Mouse (Mus musculus) limb, embryonic 14.5 days (tissue): ENCODE data around the gene Chsy1. TPM values are rescaled to one million over a fixed set of nuclear protein-coding genes. Genes with fewer than 3 reads are reported as not detected.

Experiments
- ATAC-seq: fragments of 200-750 bp; cut with Nextera tagmentation; 2 replicates; pipeline ENCODE4 v1.8.0; 2017; ENCODE audit warnings: low read depth, moderate number of reproducible peaks, moderate TSS enrichment; ENCODE audit not compliant: low FRiP score
- DNase-seq: peaks from one replicate; pipeline ENCODE4 v3.0.0-alpha.2; 2015; ENCODE audit warnings: low spot score
- H3K27ac ChIP-seq: fragments of 300-500 bp; sonication (generic); replicated peaks from 2 replicates; pipeline ENCODE4 v1.5.1; 2014; ENCODE audit warnings: low read depth, mild to moderate bottlenecking, low read length, moderate library complexity, mixed read lengths
- H3K27me3 ChIP-seq: fragments of 300-500 bp; sonication (generic); 2 replicates; pipeline ENCODE4 v1.6.1; 2014; ENCODE audit warnings: low read length, mixed read lengths; ENCODE audit not compliant: control insufficient read depth, insufficient read depth
- H3K36me3 ChIP-seq: fragments of 300-500 bp; sonication (generic); 2 replicates; pipeline ENCODE4 v1.6.1; 2014; ENCODE audit warnings: mild to moderate bottlenecking, low read length, moderate library complexity, mixed read lengths; ENCODE audit not compliant: control insufficient read depth, insufficient read depth
- H3K4me1 ChIP-seq: fragments of 300-500 bp; sonication (generic); 2 replicates; pipeline ENCODE4 v1.6.1; 2014; ENCODE audit warnings: antibody characterized with exemption, low read length, mixed read lengths; ENCODE audit not compliant: control insufficient read depth, insufficient read depth
- H3K4me2 ChIP-seq: fragments of 300-500 bp; sonication (generic); replicated peaks from 2 replicates; pipeline ENCODE4 v1.6.1; 2014; ENCODE audit warnings: low read depth, mild to moderate bottlenecking, low read length, moderate library complexity; ENCODE audit not compliant: severe bottlenecking
- H3K4me3 ChIP-seq: fragments of 300-500 bp; sonication (generic); replicated peaks from 2 replicates; pipeline ENCODE4 v1.5.1; 2014; ENCODE audit warnings: low read length
- H3K9ac ChIP-seq: fragments of 300-500 bp; sonication (generic); 2 replicates; pipeline ENCODE4 v1.6.1; 2014; ENCODE audit warnings: mild to moderate bottlenecking, low read depth, low read length, moderate library complexity; ENCODE audit not compliant: severe bottlenecking
- H3K9me3 ChIP-seq: fragments of 300-500 bp; sonication (generic); 2 replicates; pipeline ENCODE4 v1.6.1; 2016; ENCODE audit warnings: low read length; ENCODE audit not compliant: control insufficient read depth
- POLR2A ChIP-seq: fragments of 200-500 bp; IDR thresholded peaks from 2 replicates; pipeline ENCODE4 v1.8.0; 2012; ENCODE audit warnings: inconsistent platforms, mild to moderate bottlenecking, moderate library complexity, borderline replicate concordance; ENCODE audit not compliant: insufficient read depth, insufficient read length; ENCODE audit errors: extremely low read depth
- WGBS: fragments of 180-500 bp; shearing (Covaris S2); extraction: QIAGEN DNeasy Blood & Tissue Kit; methylation state at CpG from one replicate; pipeline ENCODE4 v1.1.7; 2014; 5-methylcytosine and 5-hydroxymethylcytosine counted together
- polyA plus RNA-seq, 2 experiments: library from polyadenylated mRNA; depleted of rRNA in 1 of 2; stranded (reverse) in 1 of 2; unstranded in 1 of 2; fragments of >200 nt; fragmentation: Nextera tagmentation in 1 of 2; extraction: Ambion mirVana in 1 of 2; gene quantifications; 2 replicates each; pipeline versions ENCODE4 v1.2.1 to v1.2.3; 2012 to 2014

Chsy1 gene
- polyA plus RNA-seq, 2 experiments, result 33.3 to 33.6 TPM

DNA sequence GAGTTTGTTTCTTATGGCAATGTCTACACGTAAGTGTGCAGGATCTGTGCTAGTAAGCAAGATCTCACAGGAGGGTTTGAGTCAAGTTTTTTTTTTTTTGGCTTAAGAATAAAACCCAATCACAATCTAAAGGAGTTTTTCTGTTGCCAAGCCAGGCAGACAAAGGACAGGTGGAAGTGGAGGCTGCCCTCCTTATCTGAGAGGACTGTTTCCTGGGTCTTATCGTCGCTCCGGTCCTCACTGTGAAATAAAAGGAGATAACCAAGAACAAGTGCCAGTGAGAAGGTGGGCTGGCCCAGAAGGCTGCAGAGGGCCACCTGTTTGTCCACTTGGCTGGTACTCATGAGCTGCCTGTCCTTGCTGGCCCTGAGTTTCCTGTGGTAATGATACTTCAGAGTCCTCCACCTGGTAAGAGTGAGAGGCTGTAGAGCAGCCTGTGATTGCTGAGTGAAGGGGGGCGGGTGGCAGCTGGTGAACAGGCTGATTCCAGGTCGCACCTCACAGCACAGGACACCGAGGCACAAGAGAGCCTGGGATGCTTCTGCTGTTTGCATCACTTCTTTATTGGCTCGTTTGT is 7.7 kb downstream of the Chsy1 start:
- no peak for ATAC-seq
- no peak for TF ChIP-seq POLR2A
- Histone ChIP-seq H3K9ac (no peak overlapping the region), H3K27me3 (no peaks in the 10 kb centered on the region), H3K9me3 (no peaks in the 10 kb centered on the region), H3K4me2 (no peak overlapping the region), H3K27ac (no peak overlapping the region), H3K36me3 (peaks cover 5% of the 10 kb centered on the region; the same call in 1 of the 2 replicates), H3K4me1 (peaks cover 33% of the 10 kb centered on the region), H3K4me3 (no peak overlapping the region)
- WGBS, result 68% methylated on average over 8 of the region's 8 CpGs
- no peak for DNase-seq

DNA sequence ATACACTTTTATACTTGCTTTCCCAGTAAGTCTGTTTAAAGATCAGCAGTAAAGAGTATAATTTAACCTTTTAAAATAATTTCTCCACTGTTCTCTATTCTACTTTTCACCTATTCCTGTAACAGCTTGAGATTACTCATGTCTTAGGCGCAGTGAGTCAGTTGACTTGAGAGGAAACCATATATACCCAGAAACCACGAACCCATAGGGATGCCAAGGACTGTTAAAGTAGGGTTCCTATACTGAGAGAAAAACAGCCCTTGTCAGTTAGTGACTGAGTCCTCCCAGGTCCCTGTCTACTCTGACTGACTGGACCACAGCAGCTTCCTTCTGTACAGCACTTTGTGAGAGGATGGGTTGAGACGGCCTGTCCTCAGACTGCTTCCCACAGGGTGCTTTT is 8.7 kb downstream of the Chsy1 start:
- H3K27me3 ChIP-seq, result no peaks in the 10 kb centered on the region
- WGBS, result 79% methylated on average over 3 of the region's 3 CpGs
- no peaks in the 10 kb centered on the region for H3K9me3 ChIP-seq
- H3K4me1 ChIP-seq, result peaks cover 37% of the 10 kb centered on the region
- no peak overlapping the region for H3K27ac ChIP-seq
- H3K4me2 ChIP-seq, result no peak overlapping the region
- no peak for ATAC-seq
- H3K4me3 ChIP-seq, result no peak overlapping the region
- no peak for DNase-seq
- peaks cover 5% of the 10 kb centered on the region; the same call in 1 of the 2 replicates for H3K36me3 ChIP-seq
- TF ChIP-seq POLR2A, result no peak
- no peak overlapping the region for H3K9ac ChIP-seq

GRCm38 (mm10) chr7:66118796-66119195 is 9.5 kb downstream of the Chsy1 start:
- Histone ChIP-seq H3K27ac (no peak overlapping the region), H3K4me1 (peaks cover 37% of the 10 kb centered on the region)

DNA sequence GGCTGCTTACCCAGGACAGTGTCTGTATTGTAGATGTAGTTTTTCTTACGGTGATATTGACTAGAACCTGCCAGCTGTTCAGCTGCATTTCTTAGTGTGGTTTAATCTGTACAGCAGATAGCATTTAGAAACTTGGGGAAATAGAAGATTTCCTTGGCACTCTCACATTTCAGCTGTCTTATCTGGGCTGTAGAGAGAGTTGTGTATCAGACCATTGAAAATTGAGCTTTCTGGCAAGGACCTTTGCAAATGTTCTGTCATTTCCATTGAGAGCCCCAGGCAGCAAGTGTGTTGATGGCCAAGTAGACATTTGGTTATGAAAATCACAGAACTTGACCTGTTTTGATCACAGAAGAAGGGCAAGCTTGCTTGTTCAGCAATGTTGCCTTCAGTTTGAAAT is 10.8 kb downstream of the Chsy1 start:
- DNase-seq (no peak), ATAC-seq (peak; percentile 6; the same call in 1 of the 2 replicates)
- no peaks in the 10 kb centered on the region for H3K27me3 ChIP-seq
- WGBS, result 56% methylated on average over 1 of the region's 1 CpGs
- no peak for TF ChIP-seq POLR2A
- no peak overlapping the region for H3K27ac ChIP-seq
- no peak overlapping the region for H3K9ac ChIP-seq
- no peaks in the 10 kb centered on the region for H3K9me3 ChIP-seq
- peaks cover 35% of the 10 kb centered on the region for H3K4me1 ChIP-seq
- no peak overlapping the region for H3K4me2 ChIP-seq
- peaks cover 4% of the 10 kb centered on the region; the same call in 1 of the 2 replicates for H3K36me3 ChIP-seq
- no peak overlapping the region for H3K4me3 ChIP-seq

More at GRCm38 (mm10) chr7:66118796-66119195, 9.5 kb downstream of the Chsy1 start:
- no peak overlapping the region for H3K4me2 ChIP-seq
- H3K9ac ChIP-seq, result no peak overlapping the region
- 0 out of 2 replicates have a peak, but pooled peaks cover 5% of the 10 kb centered on the region for H3K36me3 ChIP-seq
- TF ChIP-seq POLR2A, result no peak
- DNase-seq, result no peak
- no peak overlapping the region for H3K4me3 ChIP-seq
- H3K27me3 ChIP-seq, result no peaks in the 10 kb centered on the region
- H3K9me3 ChIP-seq, result no peaks in the 10 kb centered on the region
- ATAC-seq, result no peak
- WGBS, result 68% methylated on average over 7 of the region's 7 CpGs

DNA sequence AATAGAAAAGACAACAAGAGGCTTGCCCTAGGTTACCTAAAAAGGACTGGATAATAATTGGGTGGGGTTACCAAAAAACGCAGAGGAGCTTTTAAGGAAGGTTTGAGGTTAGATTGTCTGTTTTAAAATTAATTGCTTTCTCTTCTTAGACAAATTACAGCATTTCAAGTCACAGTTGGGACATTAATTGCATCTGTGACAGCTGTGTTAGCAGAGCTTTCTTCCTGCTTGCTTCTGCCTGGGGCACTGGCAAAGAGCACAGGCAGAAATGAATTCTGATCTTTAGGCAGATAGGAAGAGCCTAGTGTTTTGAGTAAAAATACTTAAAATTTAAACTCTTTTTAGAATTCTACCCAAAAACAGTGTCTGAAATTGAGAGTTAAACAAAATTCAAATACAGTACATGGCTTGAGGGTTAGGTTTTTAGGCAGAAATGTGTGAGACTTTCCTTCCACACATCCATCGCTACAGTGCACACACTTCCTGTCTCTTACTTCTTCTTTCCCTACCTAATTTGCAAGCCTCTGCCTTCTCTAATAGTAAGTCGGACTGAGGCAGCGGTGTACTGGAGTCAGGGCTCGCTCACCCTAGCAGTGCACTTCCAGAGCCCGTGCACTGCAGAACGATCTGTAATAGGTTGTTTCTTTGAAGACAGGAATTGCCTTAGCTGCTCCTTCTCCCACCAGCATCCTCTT is 11.5 kb downstream of the Chsy1 start:
- TF ChIP-seq POLR2A, result no peak
- Histone ChIP-seq H3K4me3 (no peak overlapping the region), H3K27me3 (no peaks in the 10 kb centered on the region), H3K27ac (no peak overlapping the region), H3K4me2 (no peak overlapping the region), H3K9ac (no peak overlapping the region), H3K9me3 (no peaks in the 10 kb centered on the region), H3K4me1 (peaks cover 35% of the 10 kb centered on the region), H3K36me3 (peaks cover 11% of the 10 kb centered on the region; the same call in 1 of the 2 replicates)
- 44% methylated on average over 7 of the region's 7 CpGs for WGBS
- ATAC-seq (no peak), DNase-seq (no peak)
